Mouse (Mus musculus) CH12.LX (cell line): ENCODE data around the gene Sdsl. TPM values are rescaled to one million over a fixed set of nuclear protein-coding genes. Genes with fewer than 3 reads are reported as not detected.

ENCODE experiments used
- DNase-seq: peaks from one replicate; pipeline ENCODE4 v3.0.0-alpha.2; 2013; ENCODE audit errors: extremely low read depth
- H3K27ac ChIP-seq: 2 replicates; pipeline ENCODE4 v1.5.1; 2012; ENCODE audit warnings: low read depth, mild to moderate bottlenecking, control low read depth, moderate library complexity; ENCODE audit not compliant: insufficient read depth
- H3K27me3 ChIP-seq: replicated peaks from 2 replicates; pipeline ENCODE3; 2012; ENCODE audit warnings: inconsistent platforms
- H3K36me3 ChIP-seq, 2 experiments: replicated peaks in 1 of 2; 2 replicates each; pipeline versions ENCODE3 to v1.6.1; 2012; ENCODE audit warnings: inconsistent platforms in 1 of 2, low read length in 1 of 2, mild to moderate bottlenecking in 1 of 2, mixed read lengths in 1 of 2, moderate library complexity in 1 of 2; ENCODE audit not compliant: control insufficient read depth in 1 of 2, insufficient read depth in 1 of 2
- H3K4me1 ChIP-seq, 2 experiments: 2 replicates each; pipeline ENCODE4 v1.6.1; 2012; ENCODE audit warnings: inconsistent platforms in 1 of 2, moderate library complexity in 1 of 2; ENCODE audit not compliant: insufficient read depth in 2 of 2, control insufficient read depth in 1 of 2
- H3K4me2 ChIP-seq: 2 replicates; pipeline ENCODE4 v1.6.1; 2012; ENCODE audit warnings: low read depth, mild to moderate bottlenecking, control low read depth; ENCODE audit not compliant: poor library complexity, insufficient read depth, severe bottlenecking
- H3K4me3 ChIP-seq, 3 experiments: fragments of 150-350 bp in 1 of 3; sonication (generic) in 1 of 3; replicated peaks in 1 of 3; 2 replicates each; pipeline versions ENCODE3 to v1.5.1; 2011 to 2012; ENCODE audit warnings: low read depth in 2 of 3, low read length in 2 of 3, mild to moderate bottlenecking in 2 of 3, moderate library complexity in 2 of 3, control low read depth in 1 of 3, improper control_type of control experiment in 1 of 3, inconsistent platforms in 1 of 3, mixed read lengths in 1 of 3; ENCODE audit not compliant: poor library complexity in 1 of 3
- H3K79me2 ChIP-seq: replicated peaks from 2 replicates; pipeline ENCODE4 v1.6.1; 2012; ENCODE audit warnings: mild to moderate bottlenecking, moderate library complexity; ENCODE audit not compliant: control insufficient read depth, poor library complexity, insufficient read depth, severe bottlenecking; ENCODE audit errors: extremely low read depth
- H3K9ac ChIP-seq: 2 replicates; pipeline ENCODE4 v1.6.1; 2012; ENCODE audit warnings: low read depth, mild to moderate bottlenecking, control low read depth, moderate library complexity; ENCODE audit not compliant: insufficient read depth
- H3K9me3 ChIP-seq: replicated peaks from 2 replicates; pipeline ENCODE3; 2012; ENCODE audit warnings: low read length, inconsistent platforms, mixed read lengths
- BHLHE40 ChIP-seq: IDR thresholded peaks from 2 replicates; pipeline ENCODE4 v1.6.1; 2011; ENCODE audit warnings: mild to moderate bottlenecking, low read depth, low read length, improper control_type of control experiment
- CTCF ChIP-seq, 2 experiments: IDR thresholded peaks in 1 of 2; conservative IDR thresholded peaks in 1 of 2; 2 replicates each; pipeline ENCODE4 v1.5.1; 2011 to 2012; ENCODE audit warnings: low read depth in 2 of 2, low read length in 2 of 2, improper control_type of control experiment in 1 of 2, inconsistent platforms in 1 of 2, mild to moderate bottlenecking in 1 of 2, moderate library complexity in 1 of 2
- ELF1 ChIP-seq: IDR thresholded peaks from 2 replicates; pipeline ENCODE4 v1.6.1; 2014; ENCODE audit warnings: low read depth, mild to moderate bottlenecking, inconsistent platforms, low read length, improper control_type of control experiment
- EP300 ChIP-seq: IDR thresholded peaks from 2 replicates; pipeline ENCODE4 v1.6.1; 2011; ENCODE audit warnings: low read length, improper control_type of control experiment
- ETS1 ChIP-seq: conservative IDR thresholded peaks from 2 replicates; pipeline ENCODE4 v1.6.1; 2012; ENCODE audit warnings: low read depth, mild to moderate bottlenecking, inconsistent platforms, low read length, improper control_type of control experiment, moderate library complexity
- HCFC1 ChIP-seq: IDR thresholded peaks from 2 replicates; pipeline ENCODE4 v1.6.1; 2012; ENCODE audit warnings: low read depth, mild to moderate bottlenecking, inconsistent platforms, low read length, improper control_type of control experiment
- JUN ChIP-seq: IDR thresholded peaks from 2 replicates; pipeline ENCODE4 v1.6.1; 2011; ENCODE audit warnings: low read depth, mild to moderate bottlenecking, low read length, improper control_type of control experiment, moderate library complexity; ENCODE audit not compliant: insufficient read depth
- JUND ChIP-seq: conservative IDR thresholded peaks from 2 replicates; pipeline ENCODE4 v1.6.1; 2011; ENCODE audit warnings: low read depth, low read length, improper control_type of control experiment
- MAFK ChIP-seq: IDR thresholded peaks from 2 replicates; pipeline ENCODE4 v1.6.1; 2011; ENCODE audit warnings: low read length, improper control_type of control experiment; ENCODE audit not compliant: insufficient replicate concordance
- MAX ChIP-seq: IDR thresholded peaks from 2 replicates; pipeline ENCODE4 v1.6.1; 2011; ENCODE audit warnings: low read length, improper control_type of control experiment
- MAZ ChIP-seq: IDR thresholded peaks from 2 replicates; pipeline ENCODE4 v1.6.1; 2012; ENCODE audit warnings: low read depth, mild to moderate bottlenecking, inconsistent platforms, low read length, improper control_type of control experiment, moderate library complexity
- MXI1 ChIP-seq: IDR thresholded peaks from 2 replicates; pipeline ENCODE4 v1.6.1; 2011; ENCODE audit warnings: mild to moderate bottlenecking, low read depth, low read length, improper control_type of control experiment
- MYC ChIP-seq: IDR thresholded peaks from 2 replicates; pipeline ENCODE4 v1.6.1; 2011; ENCODE audit warnings: low read depth, mild to moderate bottlenecking, improper control_type of control experiment, low read length
- NRF1 ChIP-seq: IDR thresholded peaks from 2 replicates; pipeline ENCODE4 v1.6.1; 2014; ENCODE audit warnings: low read depth, mild to moderate bottlenecking, inconsistent platforms, low read length, improper control_type of control experiment, moderate library complexity
- PAX5 ChIP-seq: IDR thresholded peaks from 2 replicates; pipeline ENCODE4 v1.6.1; 2012; ENCODE audit warnings: low read length, inconsistent platforms, mixed read lengths
- RAD21 ChIP-seq: IDR thresholded peaks from 2 replicates; pipeline ENCODE4 v1.6.1; 2011; ENCODE audit warnings: low read depth, mild to moderate bottlenecking, low read length, improper control_type of control experiment, moderate library complexity
- RCOR1 ChIP-seq: conservative IDR thresholded peaks from 2 replicates; pipeline ENCODE4 v1.6.1; 2012; ENCODE audit warnings: low read depth, mild to moderate bottlenecking, inconsistent platforms, low read length, improper control_type of control experiment
- SIN3A ChIP-seq: IDR thresholded peaks from 2 replicates; pipeline ENCODE4 v1.6.1; 2012; ENCODE audit warnings: low read length, improper control_type of control experiment, inconsistent platforms
- SMC3 ChIP-seq: IDR thresholded peaks from 2 replicates; pipeline ENCODE4 v1.6.1; 2011; ENCODE audit warnings: low read depth, low read length, improper control_type of control experiment
- TBP ChIP-seq: conservative IDR thresholded peaks from 2 replicates; pipeline ENCODE4 v1.6.1; 2011; ENCODE audit warnings: low read depth, low read length, improper control_type of control experiment
- TCF12 ChIP-seq: IDR thresholded peaks from 2 replicates; pipeline ENCODE4 v1.6.1; 2014; ENCODE audit warnings: low read depth, mild to moderate bottlenecking, inconsistent platforms, low read length, improper control_type of control experiment
- UBTF ChIP-seq: IDR thresholded peaks from 2 replicates; pipeline ENCODE4 v1.6.1; 2012; ENCODE audit warnings: low read depth, mild to moderate bottlenecking, inconsistent platforms, low read length, improper control_type of control experiment, moderate library complexity
- USF1 ChIP-seq: IDR thresholded peaks from 2 replicates; pipeline ENCODE4 v1.6.1; 2014; ENCODE audit warnings: low read depth, mild to moderate bottlenecking, inconsistent platforms, low read length, improper control_type of control experiment
- USF2 ChIP-seq: conservative IDR thresholded peaks from 2 replicates; pipeline ENCODE4 v1.6.1; 2011; ENCODE audit warnings: low read depth, low read length, improper control_type of control experiment
- ZC3H11A ChIP-seq: IDR thresholded peaks from 2 replicates; pipeline ENCODE4 v1.6.1; 2012; ENCODE audit warnings: low read depth, mild to moderate bottlenecking, inconsistent platforms, low read length, improper control_type of control experiment
- ZKSCAN1 ChIP-seq: IDR thresholded peaks from 2 replicates; pipeline ENCODE4 v1.6.1; 2012; ENCODE audit warnings: low read depth, inconsistent platforms, low read length, improper control_type of control experiment, borderline replicate concordance
- ZNF384 ChIP-seq: IDR thresholded peaks from 2 replicates; pipeline ENCODE4 v1.6.1; 2012; ENCODE audit warnings: low read depth, low read length, improper control_type of control experiment, inconsistent platforms
- dilution Hi-C: fragments of 300-500 bp; cut with MboI; formaldehyde crosslinking; loops from 2 replicates; pipeline ENCODE4 v1.14.3; 2020; ENCODE audit warnings: low sequenced_read_pairs; ENCODE audit not compliant: extremely low pct_unique_long_range_greater_than_20kb, extremely low pct_ligation_motif_present
- in situ Hi-C: fragments of 300-500 bp; cut with MboI; formaldehyde crosslinking; loops from 3 replicates; pipeline ENCODE4 v1.14.3; 2019; ENCODE audit warnings: low sequenced_read_pairs, low pct_ligation_motif_present, low pct_unique_long_range_greater_than_20kb, mixed read lengths
- polyA plus RNA-seq: library from polyadenylated mRNA; unstranded; fragments of >175 nt; gene quantifications from 2 replicates; pipeline ENCODE4 v1.2.1, GENCODE M21; 2012; ENCODE audit warnings: low read depth; ENCODE audit not compliant: insufficient read length
- total RNA-seq, 2 experiments: library from RNA; depleted of rRNA; stranded (reverse); fragments of 300-350 nt in 1 of 2; fragments of >200 nt in 1 of 2; gene quantifications; 2 replicates each; pipeline ENCODE4 v1.2.3; 2012 to 2014

The Sdsl gene
- total and polyA plus RNA-seq, 3 experiments = 0.37 to 4.0 TPM; not detected in 1

DNA sequence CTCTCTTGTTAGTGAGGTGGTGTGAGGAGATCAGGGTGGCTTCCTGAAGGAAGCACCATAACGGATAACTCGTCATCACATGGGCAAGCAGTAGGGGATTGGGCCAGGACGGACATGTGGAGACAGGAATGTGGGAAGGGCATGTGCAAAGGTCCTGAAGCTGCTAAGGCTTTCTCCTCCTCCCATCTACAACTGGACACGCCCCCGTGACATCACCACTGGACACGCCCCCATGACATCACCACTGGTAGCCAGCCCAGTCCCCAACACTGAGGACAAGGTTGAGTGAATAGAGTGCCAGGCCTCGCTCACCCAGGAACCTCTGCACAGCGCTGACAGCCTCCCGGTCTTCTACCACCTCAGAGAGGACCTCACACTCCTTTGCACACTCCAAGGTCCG, 13.5 kb downstream of the Sdsl start:
- Histone ChIP-seq H3K4me2 (no peak overlapping the region), H3K27ac (no peak overlapping the region), H3K4me1 (peaks cover 13 to 51% of the 10 kb centered on the region in 2 experiments; a peak in 3 of 4 replicates), H3K27me3 (peaks cover 74% of the 10 kb centered on the region), H3K4me3 (no peak overlapping the region), H3K9me3 (peaks cover 5% of the 10 kb centered on the region), H3K79me2 (no peaks in the 10 kb centered on the region), H3K9ac (no peak overlapping the region), H3K36me3 (no peaks in the 10 kb centered on the region)
- in situ Hi-C loops (no loop called here), dilution Hi-C loops (no loop called here)
- DNase-seq = peak; percentile 24
- TF ChIP-seq NRF1 = no peak
- TF ChIP-seq MYC = no peak
- TF ChIP-seq MAZ = no peak
- TF ChIP-seq JUND = no peak
- no peak for TF ChIP-seq MXI1
- TF ChIP-seq ELF1 = no peak
- TF ChIP-seq CTCF (conservative IDR thresholded peaks at IDR 0.05 in 1 of 2, IDR thresholded peaks at IDR 0.05 in 1 of 2; ENCODE audit: low read depth in 2 of 2, low read length in 2 of 2) = no peak
- no peak for TF ChIP-seq TCF12
- TF ChIP-seq TBP = no peak
- TF ChIP-seq UBTF = no peak
- TF ChIP-seq JUN = no peak
- TF ChIP-seq ETS1 = no peak
- TF ChIP-seq MAX = no peak
- no peak for TF ChIP-seq ZC3H11A
- TF ChIP-seq BHLHE40 = no peak

DNA sequence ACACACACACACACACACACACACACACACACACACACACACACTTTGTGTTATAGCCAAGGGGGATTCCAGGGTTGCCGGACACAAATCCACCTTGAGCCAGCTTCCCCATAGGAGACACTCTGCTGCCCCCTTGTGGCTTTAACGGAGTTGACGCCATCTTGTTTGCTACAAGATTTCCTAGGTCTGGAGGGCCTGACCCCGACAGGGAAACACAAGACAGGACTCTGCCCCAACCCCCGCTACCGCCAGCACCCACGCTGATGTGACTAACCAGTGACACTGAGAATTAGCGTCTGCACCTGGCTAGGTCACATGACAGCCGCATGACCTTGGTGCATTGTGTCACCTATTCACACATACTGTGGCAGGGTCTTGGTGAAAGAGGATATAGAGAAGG, 15.0 kb downstream of the Sdsl start:
- Histone ChIP-seq H3K9ac (no peak overlapping the region), H3K27me3 (peaks cover 65% of the 10 kb centered on the region)
- TF ChIP-seq TCF12 = 0 out of 2 replicates have a peak, but pooled peaks have one; percentile 14
- no peak for TF ChIP-seq MAX
- no peak for TF ChIP-seq MAFK
- TF ChIP-seq ELF1 = 0 out of 2 replicates have a peak, but pooled peaks have one; percentile 26
- no peak for TF ChIP-seq EP300
- TF ChIP-seq USF2 = peak; percentile 36; the same call in 1 of the 2 replicates
- TF ChIP-seq PAX5 = no peak
- no peak for TF ChIP-seq TBP
- TF ChIP-seq ETS1 = 0 out of 2 replicates have a peak, but pooled peaks have one; percentile 10
- TF ChIP-seq BHLHE40 = peak; percentile 55
- no peak for TF ChIP-seq ZKSCAN1
- peak in 1 of 2 experiments; percentile 83; a peak in 3 of 4 replicates for TF ChIP-seq CTCF (conservative IDR thresholded peaks at IDR 0.05 in 1 of 2, IDR thresholded peaks at IDR 0.05 in 1 of 2; ENCODE audit: low read depth in 2 of 2, low read length in 2 of 2)
- no peak for TF ChIP-seq UBTF
- TF ChIP-seq NRF1 = no peak
- no peak for TF ChIP-seq JUN
- no peak for TF ChIP-seq MYC
- no peak for TF ChIP-seq ZC3H11A
- TF ChIP-seq SIN3A = no peak
- no peak for TF ChIP-seq RCOR1
- peak; percentile 70 for TF ChIP-seq SMC3
- TF ChIP-seq RAD21 = peak; percentile 78
- TF ChIP-seq USF1 = peak; percentile 43
- no peak for TF ChIP-seq HCFC1
- no peak for TF ChIP-seq ZNF384
- TF ChIP-seq, all 38 proteins: peak for 9
- peak; percentile 85 for DNase-seq
- H3K4me1 ChIP-seq = peaks cover 13 to 47% of the 10 kb centered on the region in 2 experiments; a peak in 3 of 4 replicates
- H3K36me3 ChIP-seq = no peaks in the 10 kb centered on the region
- H3K4me3 ChIP-seq = no peak overlapping the region
- in situ Hi-C loops (no loop called here), dilution Hi-C loops (no loop called here)
- no peaks in the 10 kb centered on the region for H3K9me3 ChIP-seq
- H3K79me2 ChIP-seq = no peaks in the 10 kb centered on the region
- no peak overlapping the region for H3K27ac ChIP-seq
- H3K4me2 ChIP-seq = no peak overlapping the region
